Mouse (Mus musculus) liver, adult (tissue): ENCODE measurements at regions not wholly inside any gene's neighbourhood (a gene's known extent, or its start where the extent isn't known, plus 50 kb on each side); places are given as distances from the start of the nearest gene placed in this dataset.

Experiments
- GATA4 ChIP-seq: IDR thresholded peaks from 2 replicates; pipeline ENCODE4 v1.6.1; 2014; ENCODE audit warnings: mild to moderate bottlenecking, low read length; ENCODE audit not compliant: insufficient replicate concordance

DNA sequence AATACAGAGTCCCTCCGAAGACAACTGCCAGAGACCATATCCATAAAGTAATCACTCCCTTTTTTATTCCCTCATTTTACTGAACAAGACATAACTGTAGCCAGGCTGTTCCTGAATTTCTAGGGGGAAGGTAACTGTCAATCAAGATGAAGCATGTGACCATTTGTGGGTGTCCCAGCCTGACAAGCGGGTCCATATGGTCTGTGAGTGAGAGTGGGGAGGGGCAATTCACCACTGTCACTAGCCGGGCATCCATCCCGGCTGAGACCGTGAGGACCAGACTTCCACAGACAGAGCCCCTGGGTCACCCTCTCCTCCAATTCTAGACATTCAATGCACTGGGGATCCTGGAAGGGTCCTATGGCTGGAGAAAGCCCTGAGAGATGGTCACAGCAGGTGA, 54.6 kb downstream of the Gm11733 start:
- no peak for TF ChIP-seq GATA4

- no peak for TF ChIP-seq GATA4
Measured at GRCm38 (mm10) chr11:117540609-117541008, 56.4 kb downstream of the Gm11733 start.

DNA sequence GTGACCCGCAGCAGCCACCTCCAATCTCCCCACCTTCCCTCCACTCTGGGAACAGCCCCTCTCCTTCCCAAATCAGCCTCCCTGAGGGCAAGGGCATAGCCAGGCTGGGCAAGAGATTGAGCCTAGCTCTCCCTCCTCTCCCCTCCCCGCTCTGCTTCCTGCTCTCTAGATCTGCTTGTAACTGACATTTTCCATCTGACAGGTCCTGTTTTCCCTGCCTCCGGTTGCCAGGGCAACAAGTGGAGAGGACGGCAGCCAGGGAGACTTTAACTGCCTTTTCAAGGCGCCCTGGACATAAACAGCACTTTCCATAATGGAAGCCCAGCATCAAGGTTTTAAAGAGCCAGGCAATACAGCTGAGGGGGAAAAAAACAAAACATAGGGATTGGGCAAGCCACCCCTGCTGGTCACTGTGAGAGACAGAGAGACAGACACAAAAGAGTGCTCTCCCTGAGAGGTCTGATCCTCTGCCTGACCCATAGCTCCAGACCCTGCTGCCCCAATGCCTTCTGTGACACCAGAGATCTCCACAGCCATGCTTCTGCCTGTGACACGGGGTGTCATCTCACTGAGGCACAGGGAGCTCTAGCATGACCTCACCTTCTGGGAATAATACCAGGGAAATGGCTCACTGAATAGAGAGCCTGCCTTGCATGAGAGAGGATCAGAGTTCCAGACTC, 57.2 kb downstream of the Gm11733 start:
- TF ChIP-seq GATA4, result no peak

DNA sequence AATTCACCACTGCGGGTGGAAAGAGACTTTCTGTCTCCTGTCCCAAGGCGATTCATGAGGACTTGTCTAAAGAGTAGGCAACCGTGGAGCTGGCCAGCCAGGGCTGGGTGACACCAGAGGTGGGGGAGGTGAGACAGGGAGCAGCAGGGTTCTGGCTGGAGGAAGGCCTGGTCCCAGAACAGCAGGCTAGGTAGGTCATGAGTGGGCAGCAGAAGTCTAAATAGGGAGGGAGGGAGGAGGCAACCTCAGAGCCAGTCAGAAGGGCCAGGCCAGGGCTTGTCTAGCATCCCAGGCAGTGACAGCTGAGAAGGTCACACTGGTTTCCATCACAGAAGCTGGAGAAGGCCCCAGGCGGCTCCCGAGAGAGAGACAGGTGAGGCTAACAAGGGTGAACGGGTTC, 59.0 kb downstream of the Gm11733 start:
- no peak for TF ChIP-seq GATA4

DNA sequence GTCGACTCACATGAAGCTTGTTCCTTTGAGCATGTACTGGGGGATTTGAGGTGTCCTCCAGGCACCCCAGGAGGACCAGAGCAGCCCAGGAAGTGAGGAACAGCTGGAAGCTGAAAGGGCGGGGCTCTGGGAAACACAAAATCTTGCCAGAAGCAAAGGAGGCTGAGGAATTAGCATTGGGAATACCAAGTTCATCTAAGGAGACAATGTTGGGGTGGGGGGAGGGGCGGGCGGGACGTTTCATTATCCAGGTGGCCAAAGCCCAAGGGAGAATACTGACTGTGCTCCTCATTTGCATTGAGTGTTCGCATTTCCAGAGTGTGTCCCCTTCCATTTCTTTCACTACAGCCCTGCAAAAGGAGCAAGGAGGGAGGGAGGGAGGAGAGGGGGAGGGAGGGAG, 60.3 kb downstream of the Gm11733 start:
- TF ChIP-seq GATA4, result no peak

DNA sequence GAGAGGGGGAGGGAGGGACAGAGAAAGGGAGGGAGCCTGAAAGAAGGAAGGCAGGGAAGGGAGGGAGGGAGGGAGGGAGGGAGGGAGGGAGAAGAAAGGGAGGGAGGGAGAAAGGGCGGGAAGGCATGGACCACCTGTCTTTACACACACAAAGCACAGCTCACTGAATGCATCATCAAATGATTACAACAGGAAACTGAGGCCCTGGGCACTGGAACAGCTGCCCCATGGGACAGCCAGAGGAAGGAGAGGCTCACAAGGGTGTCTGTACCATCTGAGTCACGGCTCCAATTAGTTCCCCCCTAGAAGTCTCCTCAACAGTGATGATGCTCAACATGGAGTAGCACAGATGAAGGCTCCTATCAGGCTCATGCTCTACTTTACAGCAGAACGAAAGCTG, 60.8 kb downstream of the Gm11733 start:
- TF ChIP-seq GATA4, result no peak

- no peak for TF ChIP-seq GATA4
Measured at GRCm38 (mm10) chr11:117551926-117552325, 67.8 kb downstream of the Gm11733 start.

GRCm38 (mm10) chr11:117552430-117552969, 68.3 kb downstream of the Gm11733 start:
- TF ChIP-seq GATA4, result no peak

GRCm38 (mm10) chr11:117554111-117554510, 69.9 kb downstream of the Gm11733 start:
- TF ChIP-seq GATA4, result no peak

DNA sequence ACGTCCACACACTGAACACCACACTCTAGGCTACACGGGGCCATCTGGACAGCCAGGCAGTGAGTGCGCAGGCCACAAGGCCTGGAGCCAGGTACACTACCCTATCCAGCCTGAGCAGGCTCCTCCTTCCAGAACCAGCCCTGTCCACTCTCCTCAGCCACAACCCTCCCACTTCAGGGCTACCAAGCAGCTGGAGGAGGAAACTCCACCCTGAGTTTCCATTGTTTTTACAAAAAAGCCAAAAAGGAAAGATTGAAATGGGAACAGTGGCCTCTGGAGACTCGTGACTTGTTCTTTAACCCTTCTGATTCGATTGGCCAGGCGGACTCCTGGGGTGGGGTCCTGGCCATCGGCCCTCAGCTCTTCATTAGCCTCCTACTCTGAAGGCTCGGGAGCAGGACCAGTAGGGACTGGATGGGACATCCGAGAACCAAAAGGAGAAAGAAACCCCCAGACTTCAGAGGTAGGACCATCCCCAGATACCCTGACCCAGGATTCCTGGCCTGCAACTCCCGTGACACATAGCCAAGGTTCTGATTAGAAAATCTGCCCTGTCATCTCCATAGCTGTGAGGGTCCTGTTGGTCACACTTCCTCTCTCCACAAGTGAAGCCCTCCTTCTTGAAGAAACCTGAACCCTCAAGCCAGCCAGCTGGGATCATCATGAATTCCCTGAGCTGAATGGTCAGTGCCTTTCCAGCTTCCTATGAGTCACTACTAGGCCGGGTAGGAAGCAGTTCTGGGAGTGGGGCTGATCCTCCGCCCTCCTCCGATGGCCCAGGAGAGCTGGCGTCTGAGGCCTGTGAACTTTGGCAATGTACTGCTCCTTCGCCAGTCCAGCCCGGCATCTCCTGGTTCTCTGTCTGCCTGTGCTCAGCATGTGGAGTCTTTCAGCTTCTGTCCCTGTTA, 73.6 kb downstream of the Gm11733 start:
- no peak for TF ChIP-seq GATA4

GRCm38 (mm10) chr11:117559839-117560238, 75.7 kb downstream of the Gm11733 start:
- no peak for TF ChIP-seq GATA4

- TF ChIP-seq GATA4, result no peak
Measured at GRCm38 (mm10) chr11:117567961-117568605, 83.9 kb downstream of the Gm11733 start.

GRCm38 (mm10) chr11:117568606-117568991, 84.4 kb downstream of the Gm11733 start:
- no peak for TF ChIP-seq GATA4

- TF ChIP-seq GATA4, result no peak
Measured at GRCm38 (mm10) chr11:117569566-117570101, 84.5 kb upstream of the Tnrc6c start.

- no peak for TF ChIP-seq GATA4
Measured at GRCm38 (mm10) chr11:117571858-117572257, 82.2 kb upstream of the Tnrc6c start.
